Comparison of ENCODE assay signal across 8 mouse cellular contexts in genomic region chr5:120577935-120578441, GRCm38 (mm10). TPM values are rescaled to one million over a fixed set of nuclear protein-coding genes. Genes with fewer than 3 reads are reported as not detected.
DNase-seq lines count a peak whose midpoint lies in the region; ATAC-seq lines count a peak whose summit lies in the region.

No protein-coding gene starts in this region.

- H3K9ac ChIP-seq in heart, embryonic 11.5 days (ENCODE audit: low read depth, low read length): no peak overlapping the region
- H3K9ac ChIP-seq in hindbrain, embryonic 16.5 days (ENCODE audit: low read depth, low read length): no peak overlapping the region
- peak overlapping the region; percentile 71 for H3K9ac ChIP-seq in liver, embryonic 12.5 days
- no peak overlapping the region for H3K9ac ChIP-seq in stomach, embryonic 14.5 days (replicated peaks; ENCODE audit: low read depth, low read length)

- DNase-seq in heart, postnatal 10 days: no peak
- DNase-seq in layer of hippocampus, adult 9-10 months (ENCODE audit: low spot score): no peak
- DNase-seq in cerebellum, adult 11 months: no peak

- peaks cover 2% of the 10 kb centered on the region; the same call in 1 of the 2 replicates for H3K36me3 ChIP-seq in heart, embryonic 11.5 days (ENCODE audit: control insufficient read depth, insufficient read depth, low read length)
- 0 out of 2 replicates have a peak, but pooled peaks cover 2% of the 10 kb centered on the region for H3K36me3 ChIP-seq in hindbrain, embryonic 16.5 days (ENCODE audit: control insufficient read depth, insufficient read depth, low read length)
- peaks cover 75% of the 10 kb centered on the region for H3K36me3 ChIP-seq in liver, embryonic 12.5 days
- no peaks in the 10 kb centered on the region; the same call in 1 of the 2 replicates for H3K36me3 ChIP-seq in stomach, embryonic 14.5 days (ENCODE audit: control insufficient read depth, insufficient read depth, low read length)

- WGBS in heart, embryonic 11.5 days (ENCODE audit: insufficient replicate concordance): 45% methylated on average over 10 of the region's 10 CpGs
- 48% methylated on average over 10 of the region's 10 CpGs for WGBS in hindbrain, embryonic 16.5 days
- 33% methylated on average over 10 of the region's 10 CpGs for WGBS in liver, embryonic 12.5 days (ENCODE audit: insufficient replicate concordance)
- 50% methylated on average over 10 of the region's 10 CpGs for WGBS in stomach, embryonic 14.5 days

- H3K27ac ChIP-seq in heart, embryonic 11.5 days (ENCODE audit: low read depth, low read length): peak overlapping the region; percentile 46
- H3K27ac ChIP-seq in brown adipose tissue, adult 24 weeks (replicated peaks; ENCODE audit: low read depth, low read length): peak overlapping the region; percentile 56
- H3K27ac ChIP-seq in hindbrain, embryonic 16.5 days (ENCODE audit: low read depth, low read length): peak overlapping the region; percentile 42; the same call in 1 of the 2 replicates
- peak overlapping the region; percentile 98 for H3K27ac ChIP-seq in liver, embryonic 12.5 days
- H3K27ac ChIP-seq in stomach, embryonic 14.5 days (ENCODE audit: low read length): peak overlapping the region; percentile 77; the same call in 1 of the 2 replicates

- no peaks in the 10 kb centered on the region for H3K9me3 ChIP-seq in heart, embryonic 11.5 days (replicated peaks; ENCODE audit: control insufficient read depth, low read length)
- no peaks in the 10 kb centered on the region for H3K9me3 ChIP-seq in hindbrain, embryonic 16.5 days (ENCODE audit: control insufficient read depth, low read length)
- H3K9me3 ChIP-seq in liver, embryonic 12.5 days (replicated peaks): no peaks in the 10 kb centered on the region
- H3K9me3 ChIP-seq in stomach, embryonic 14.5 days (ENCODE audit: control insufficient read depth, low read depth, low read length): no peaks in the 10 kb centered on the region

- ATAC-seq in heart, embryonic 11.5 days (replicated peaks; ENCODE audit: insufficient number of reproducible peaks, low FRiP score, low TSS enrichment): no peak
- ATAC-seq in hindbrain, embryonic 16.5 days: no peak
- peak; percentile 73 for ATAC-seq in liver, embryonic 12.5 days
- no peak for ATAC-seq in stomach, embryonic 14.5 days (ENCODE audit: insufficient number of reproducible peaks, insufficient read depth, low FRiP score, low read depth)

- intact Hi-C loops in heart, postnatal 10 days (cut with DNase I): no loop called here

- H3K4me2 ChIP-seq in heart, embryonic 11.5 days: no peak overlapping the region
- no peak overlapping the region for H3K4me2 ChIP-seq in hindbrain, embryonic 16.5 days (ENCODE audit: low read length)
- peak overlapping the region; percentile 70 for H3K4me2 ChIP-seq in liver, embryonic 12.5 days
- 0 out of 2 replicates have a peak overlapping the region, but pooled peaks have one; percentile 12 for H3K4me2 ChIP-seq in stomach, embryonic 14.5 days (replicated peaks; ENCODE audit: low read depth, low read length)

- H3K4me1 ChIP-seq in heart, embryonic 11.5 days (ENCODE audit: control insufficient read depth, insufficient read depth, low read length): peaks cover 29% of the 10 kb centered on the region
- peaks cover 31% of the 10 kb centered on the region for H3K4me1 ChIP-seq in brown adipose tissue, adult 24 weeks (ENCODE audit: control insufficient read depth, insufficient read depth, insufficient read length, low read length)
- peaks cover 18% of the 10 kb centered on the region for H3K4me1 ChIP-seq in hindbrain, embryonic 16.5 days (ENCODE audit: control insufficient read depth, insufficient read depth, low read depth, low read length)
- peaks cover 89% of the 10 kb centered on the region for H3K4me1 ChIP-seq in liver, embryonic 12.5 days
- H3K4me1 ChIP-seq in stomach, embryonic 14.5 days (ENCODE audit: control insufficient read depth, insufficient read depth, low read length): peaks cover 23% of the 10 kb centered on the region

- H3K27me3 ChIP-seq in heart, embryonic 11.5 days (ENCODE audit: control insufficient read depth, insufficient read depth, low read length): no peaks in the 10 kb centered on the region
- H3K27me3 ChIP-seq in hindbrain, embryonic 16.5 days (replicated peaks; ENCODE audit: control insufficient read depth, insufficient read depth, low read length): no peaks in the 10 kb centered on the region
- H3K27me3 ChIP-seq in liver, embryonic 12.5 days (replicated peaks): no peaks in the 10 kb centered on the region
- no peaks in the 10 kb centered on the region for H3K27me3 ChIP-seq in stomach, embryonic 14.5 days (ENCODE audit: control insufficient read depth, insufficient read depth, low read length)

- no peak overlapping the region for H3K4me3 ChIP-seq in heart, embryonic 11.5 days (ENCODE audit: low read depth, low read length)
- H3K4me3 ChIP-seq in brown adipose tissue, adult 24 weeks (ENCODE audit: insufficient read depth, low read depth, low read length): no peak overlapping the region
- no peak overlapping the region for H3K4me3 ChIP-seq in hindbrain, embryonic 16.5 days (ENCODE audit: low read length)
- H3K4me3 ChIP-seq in liver, embryonic 12.5 days: peak overlapping the region; percentile 34
- H3K4me3 ChIP-seq in stomach, embryonic 14.5 days (ENCODE audit: low read depth, low read length): no peak overlapping the region

RNA-seq across cellular contexts. Expression of gene Tpcn1, which starts 10.5 kb away (rescaled TPM):
- polyA plus RNA-seq in heart, embryonic 11.5 days (2014; fragmentation: Nextera tagmentation; extraction: Ambion mirVana): 18.1 and 19.1 TPM in 2 replicates
- 10 to 100 TPM; 33.0 to 38.7 TPM for total RNA-seq in heart, postnatal 10 days (2021)
- polyA plus RNA-seq in brown adipose tissue, adult 24 weeks (2012; ENCODE audit: insufficient read depth, insufficient read length, missing spikeins): 28.6 and 39.1 TPM in 2 replicates
- 15.1 and 17.4 TPM in 2 replicates for polyA plus RNA-seq in hindbrain, embryonic 16.5 days (2015; fragmentation: Nextera tagmentation; extraction: Ambion mirVana)
- polyA plus RNA-seq in liver, embryonic 12.5 days (2016; fragmentation: Nextera tagmentation; extraction: Ambion mirVana): 24.8 and 25.4 TPM in 2 replicates
- 24.0 and 26.5 TPM in 2 replicates for polyA plus RNA-seq in stomach, embryonic 14.5 days (2014; fragmentation: Nextera tagmentation; extraction: Ambion mirVana)

RNA-seq across cellular contexts. Expression of gene Iqcd, which starts 10.8 kb away (rescaled TPM):
- 0.18 and 0.54 TPM in 2 replicates for polyA plus RNA-seq in heart, embryonic 11.5 days (2014; fragmentation: Nextera tagmentation; extraction: Ambion mirVana)
- under 1 TPM in 1 of 2 experiments, not detected in 1; 0.17 TPM for total RNA-seq in heart, postnatal 10 days (2021)
- polyA plus RNA-seq in brown adipose tissue, adult 24 weeks (2012; ENCODE audit: insufficient read depth, insufficient read length, missing spikeins): not detected in 2 replicates
- polyA plus RNA-seq in hindbrain, embryonic 16.5 days (2015; fragmentation: Nextera tagmentation; extraction: Ambion mirVana): 2.0 and 2.4 TPM in 2 replicates
- polyA plus RNA-seq in liver, embryonic 12.5 days (2016; fragmentation: Nextera tagmentation; extraction: Ambion mirVana): 2.0 and 2.1 TPM in 2 replicates
- 0.54 and 0.78 TPM in 2 replicates for polyA plus RNA-seq in stomach, embryonic 14.5 days (2014; fragmentation: Nextera tagmentation; extraction: Ambion mirVana)

RNA-seq across cellular contexts. Expression of gene Rita1, which starts 34.4 kb away (rescaled TPM):
- 5.6 and 7.9 TPM in 2 replicates for polyA plus RNA-seq in heart, embryonic 11.5 days (2014; fragmentation: Nextera tagmentation; extraction: Ambion mirVana)
- total RNA-seq in heart, postnatal 10 days (2021): 10 to 100 TPM; 12.7 to 13.1 TPM
- 11.3 and 15.3 TPM in 2 replicates for polyA plus RNA-seq in brown adipose tissue, adult 24 weeks (2012; ENCODE audit: insufficient read depth, insufficient read length, missing spikeins)
- 29.3 and 33.7 TPM in 2 replicates for polyA plus RNA-seq in hindbrain, embryonic 16.5 days (2015; fragmentation: Nextera tagmentation; extraction: Ambion mirVana)
- polyA plus RNA-seq in liver, embryonic 12.5 days (2016; fragmentation: Nextera tagmentation; extraction: Ambion mirVana): 7.3 and 8.4 TPM in 2 replicates
- 8.4 and 9.0 TPM in 2 replicates for polyA plus RNA-seq in stomach, embryonic 14.5 days (2014; fragmentation: Nextera tagmentation; extraction: Ambion mirVana)

RNA-seq across cellular contexts. Expression of gene Ddx54, which starts 34.6 kb away (rescaled TPM):
- 22.2 and 23.5 TPM in 2 replicates for polyA plus RNA-seq in heart, embryonic 11.5 days (2014; fragmentation: Nextera tagmentation; extraction: Ambion mirVana)
- 10 to 100 TPM; 27.1 to 28.3 TPM for total RNA-seq in heart, postnatal 10 days (2021)
- polyA plus RNA-seq in brown adipose tissue, adult 24 weeks (2012; ENCODE audit: insufficient read depth, insufficient read length, missing spikeins): 10.3 and 13.0 TPM in 2 replicates
- 38.4 and 42.0 TPM in 2 replicates for polyA plus RNA-seq in hindbrain, embryonic 16.5 days (2015; fragmentation: Nextera tagmentation; extraction: Ambion mirVana)
- polyA plus RNA-seq in liver, embryonic 12.5 days (2016; fragmentation: Nextera tagmentation; extraction: Ambion mirVana): 35.0 and 36.3 TPM in 2 replicates
- 27.1 and 30.7 TPM in 2 replicates for polyA plus RNA-seq in stomach, embryonic 14.5 days (2014; fragmentation: Nextera tagmentation; extraction: Ambion mirVana)

RNA-seq across cellular contexts. Expression of gene Cfap73, which starts 56.0 kb away (rescaled TPM):
- polyA plus RNA-seq in heart, embryonic 11.5 days (2014; fragmentation: Nextera tagmentation; extraction: Ambion mirVana): not detected in 2 replicates
- total RNA-seq in heart, postnatal 10 days (2021): not detected
- polyA plus RNA-seq in brown adipose tissue, adult 24 weeks (2012; ENCODE audit: insufficient read depth, insufficient read length, missing spikeins): not detected in 2 replicates
- 0.51 and 0.92 TPM in 2 replicates for polyA plus RNA-seq in hindbrain, embryonic 16.5 days (2015; fragmentation: Nextera tagmentation; extraction: Ambion mirVana)
- polyA plus RNA-seq in liver, embryonic 12.5 days (2016; fragmentation: Nextera tagmentation; extraction: Ambion mirVana): not detected in 2 replicates
- polyA plus RNA-seq in stomach, embryonic 14.5 days (2014; fragmentation: Nextera tagmentation; extraction: Ambion mirVana): not detected in 2 replicates

Comparison
In these comparisons a context has a peak if more than half of its experiments do, and no peak if none do; other contexts are left out.
1. H3K27ac ChIP-seq: peak in every context shown above with its lines; median percentile 98 in liver, embryonic 12.5 days; 77 in stomach, embryonic 14.5 days; 56 in brown adipose tissue, adult 24 weeks; 46 in heart, embryonic 11.5 days; 42 in hindbrain, embryonic 16.5 days.
2. H3K4me2 ChIP-seq: peak in liver, embryonic 12.5 days (single experiment) and stomach, embryonic 14.5 days (single experiment); none in heart, embryonic 11.5 days (single experiment) and hindbrain, embryonic 16.5 days (single experiment).